Mouse (Mus musculus) T-helper 2 cell (primary cell): ENCODE results near the gene Zscan18.
"Not testable (repeated sequence)": the region's sequence is repeated elsewhere in the genome, so short reads cannot be mapped to it uniquely, and the experiment has no call there.

Experiments used
- in situ Hi-C: fragments of 300-600 bp; cut with MboI, MseI; formaldehyde crosslinking; loops from one replicate; pipeline ENCODE4 v1.15.1; 2025; ENCODE audit warnings: high pct_unique_total_duplicates

Zscan18 gene

DNA sequence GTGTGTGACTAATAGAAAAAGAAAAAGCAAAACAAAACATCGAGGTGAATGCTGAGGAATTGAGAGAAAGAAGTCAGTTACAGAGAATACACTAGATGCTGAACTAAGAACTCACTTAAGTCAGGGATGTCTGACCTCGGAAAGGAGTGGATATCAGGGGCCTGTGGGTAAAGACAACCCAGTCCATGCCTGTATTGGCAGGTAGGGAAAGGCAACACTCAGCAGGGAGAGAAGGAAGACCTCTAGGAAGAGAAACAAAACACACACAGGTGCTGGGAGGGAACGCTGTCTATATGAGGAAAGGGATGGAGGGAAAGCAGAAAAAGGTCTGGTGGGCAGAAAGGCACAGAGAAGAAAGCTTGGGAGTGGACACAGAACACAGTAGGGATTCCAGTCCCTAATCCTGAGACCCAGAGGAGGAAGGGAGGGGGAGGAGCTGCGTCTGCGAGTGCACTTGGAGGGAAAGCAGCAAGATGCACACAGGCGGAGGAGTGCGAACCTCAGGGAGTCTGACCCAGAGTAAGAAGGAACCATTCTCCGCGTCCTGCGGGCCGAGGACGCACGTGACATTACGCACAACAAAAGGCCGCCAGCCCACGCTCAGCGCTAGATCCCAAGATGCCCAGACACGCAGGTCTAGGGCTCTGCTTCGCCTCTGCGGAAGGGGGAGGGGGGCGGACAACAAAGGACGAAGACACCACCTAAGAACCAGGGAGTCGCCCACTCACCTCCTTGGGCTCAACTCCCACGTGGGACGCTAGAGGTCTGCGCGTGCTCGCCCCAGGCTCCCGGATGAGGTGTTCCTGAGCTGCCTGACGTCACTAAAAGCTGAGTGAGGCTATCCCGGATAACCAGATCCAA, at the start of gene Zscan18:
Gene Zscan18 (minus strand): TSS at position 770 of the 861 bp plus-strand sequence.
- in situ Hi-C loops, result no loop called here

GRCm38 (mm10) chr7:12835779-12836178, 32.3 kb upstream of the Zscan18 start:
- in situ Hi-C loops, result no loop called here

GRCm38 (mm10) chr7:12835193-12835671, 31.8 kb upstream of the Zscan18 start:
- in situ Hi-C loops, result no loop called here

DNA sequence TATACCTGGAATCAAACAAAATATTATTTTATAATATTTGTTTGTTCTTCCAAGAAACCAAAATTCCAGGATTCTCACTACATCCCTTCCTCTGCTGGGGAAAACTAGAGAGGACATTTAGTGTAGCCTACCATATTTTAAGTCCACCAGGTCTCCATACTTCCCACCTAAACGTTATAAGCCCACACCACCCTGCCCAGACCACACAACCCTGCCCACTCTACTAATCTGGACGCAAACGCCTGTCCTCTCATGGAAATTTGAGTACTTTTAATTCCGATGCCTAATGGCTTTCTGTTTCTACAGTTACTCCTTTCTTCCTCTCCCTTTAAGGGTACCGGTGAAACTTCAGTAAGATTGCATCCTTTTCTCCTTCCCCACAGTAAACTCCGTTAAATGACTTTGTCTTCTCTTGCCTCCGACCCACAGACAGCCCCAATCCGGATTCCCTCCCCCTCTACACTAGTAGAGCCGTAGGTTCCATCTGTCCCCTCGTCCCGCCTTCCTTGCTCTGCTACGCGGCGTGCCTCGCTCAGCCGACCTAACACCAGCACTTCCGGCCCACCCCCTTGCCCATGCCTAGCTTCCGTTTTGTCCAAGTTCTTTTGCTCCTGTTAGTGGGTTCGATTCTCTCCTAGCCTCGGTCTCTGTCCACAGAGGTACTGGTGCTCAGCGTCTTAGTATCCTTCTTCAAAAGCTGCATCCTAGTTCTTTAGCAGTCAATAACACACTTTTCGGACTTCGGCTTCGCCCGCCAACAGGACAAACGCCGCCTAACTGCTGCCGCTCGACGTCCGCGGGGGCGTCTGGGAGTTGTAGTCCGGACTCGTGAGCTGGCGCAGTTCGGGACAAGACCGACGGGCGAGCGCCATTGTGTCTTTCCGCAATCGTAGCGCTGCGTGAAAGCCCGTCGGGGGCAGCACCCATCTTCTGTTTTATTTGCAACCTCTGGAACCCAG, 31.0 kb upstream of the Zscan18 start, which contains the start of gene Zfp110:
Gene Zfp110 (plus strand): TSS at position 600 of the 959 bp plus-strand sequence.
- in situ Hi-C loops, result no loop called here

- in situ Hi-C loops, result no loop called here
Observed at GRCm38 (mm10) chr7:12818521-12819295, 15.3 kb upstream of the Zscan18 start, which contains the start of gene Zfp329. Zfp329 (minus strand) TSS chr7:12818858.

- in situ Hi-C loops, result no loop called here
Observed at GRCm38 (mm10) chr7:12815566-12815965, 12.1 kb upstream of the Zscan18 start.

GRCm38 (mm10) chr7:12803727-12804071, 264 bp upstream of the Zscan18 start:
- in situ Hi-C loops, result no loop called here

- in situ Hi-C loops, result no loop called here
Observed at GRCm38 (mm10) chr7:12799554-12799953, 3.9 kb downstream of the Zscan18 start.

- in situ Hi-C loops, result no loop called here
Observed at GRCm38 (mm10) chr7:12797971-12798370, 5.5 kb downstream of the Zscan18 start.

DNA sequence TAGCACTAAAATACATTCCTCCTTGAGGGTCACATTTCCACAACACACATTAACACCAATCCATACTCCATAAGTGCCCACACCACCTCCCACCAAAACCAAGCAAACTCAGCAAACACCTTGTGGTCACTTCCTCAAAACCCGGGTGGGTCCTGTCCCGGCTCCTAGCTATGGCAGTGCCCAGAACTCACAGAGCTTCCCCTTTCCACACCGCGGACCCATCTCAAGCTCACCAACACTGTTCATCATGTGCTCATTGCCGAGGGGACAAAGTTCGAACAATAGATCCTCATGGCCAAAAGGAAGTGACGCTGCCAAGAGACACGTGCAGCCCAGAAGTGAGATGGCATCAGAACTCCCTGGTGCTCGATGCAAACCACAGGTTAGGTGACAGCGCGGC, 10.8 kb downstream of the Zscan18 start:
- in situ Hi-C loops, result not testable (repeated sequence)

DNA sequence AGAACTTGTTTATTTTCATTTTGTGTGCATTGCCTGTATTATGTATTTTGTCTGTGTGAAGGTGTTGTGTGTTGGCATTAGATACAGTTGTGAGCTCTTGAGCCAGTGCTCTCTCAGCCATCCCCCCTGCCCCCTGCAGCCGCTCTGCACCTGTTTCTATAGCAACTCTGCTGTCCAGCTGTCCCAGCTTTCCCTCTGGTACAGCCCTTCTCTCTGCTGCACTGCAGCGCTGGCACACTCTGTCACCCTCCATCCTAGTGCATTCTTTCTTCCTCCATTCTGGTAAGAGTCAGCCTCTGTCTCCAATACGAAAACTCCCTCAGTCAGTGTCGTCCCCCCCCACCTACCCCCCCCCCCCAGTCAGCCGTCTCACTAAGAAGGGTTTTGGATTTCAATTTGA, 15.4 kb downstream of the Zscan18 start:
- in situ Hi-C loops, result no loop called here

- in situ Hi-C loops, result no loop called here
Observed at GRCm38 (mm10) chr7:12787333-12787732, 16.1 kb downstream of the Zscan18 start.

- in situ Hi-C loops, result no loop called here
Observed at GRCm38 (mm10) chr7:12780151-12780830, 23.1 kb downstream of the Zscan18 start.

GRCm38 (mm10) chr7:12779782-12780150, 23.7 kb downstream of the Zscan18 start:
- in situ Hi-C loops, result no loop called here

DNA sequence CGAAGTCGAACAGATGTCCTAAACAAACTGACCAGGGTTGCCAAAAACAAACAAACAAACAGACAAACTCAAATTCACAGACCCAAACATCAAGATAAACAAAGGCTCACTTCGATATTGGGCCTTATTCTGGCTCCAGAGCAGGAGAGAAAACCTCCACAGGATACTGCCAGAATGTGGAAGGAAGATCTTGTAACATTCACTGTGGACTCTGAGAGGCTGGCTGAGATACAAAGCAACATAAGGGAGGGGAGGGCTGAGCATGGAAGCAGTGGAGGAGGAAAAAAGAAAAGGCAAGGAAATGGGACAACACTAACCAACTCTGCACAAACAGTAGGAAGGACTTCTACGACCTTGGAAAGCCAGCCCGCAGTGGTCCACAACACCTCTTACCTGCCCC, 24.3 kb downstream of the Zscan18 start:
- in situ Hi-C loops, result no loop called here

DNA sequence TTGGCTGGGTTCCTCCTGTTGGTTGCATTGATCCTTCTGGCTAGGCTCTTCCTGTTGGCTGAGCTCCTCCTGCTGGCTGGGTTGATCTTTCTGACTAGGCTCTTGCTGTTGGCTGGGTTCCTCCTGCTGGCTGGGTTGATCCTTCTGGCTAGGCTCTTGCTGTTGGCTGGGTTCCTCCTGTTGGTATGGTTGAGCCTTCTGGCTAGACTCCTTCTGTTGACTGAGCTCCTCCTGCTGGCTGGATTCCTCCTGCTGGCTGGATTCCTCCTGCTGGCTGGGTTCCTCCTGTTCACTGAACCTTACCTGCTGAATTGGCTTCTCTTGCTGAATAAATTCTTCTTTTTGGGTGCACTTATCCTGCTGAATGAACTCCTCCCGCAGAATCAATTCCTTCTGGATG, 28.8 kb downstream of the Zscan18 start:
- in situ Hi-C loops, result no loop called here

- in situ Hi-C loops, result no loop called here
Observed at GRCm38 (mm10) chr7:12774111-12774510, 29.3 kb downstream of the Zscan18 start.

- in situ Hi-C loops, result no loop called here
Observed at GRCm38 (mm10) chr7:12749431-12750198, 53.8 kb downstream of the Zscan18 start.

GRCm38 (mm10) chr7:12734904-12735303, 68.5 kb downstream of the Zscan18 start, which contains the start of gene Vmn2r56:
Vmn2r56 (minus strand) TSS chr7:12735004.
- in situ Hi-C loops, result no loop called here
